Mouse (Mus musculus): Measurements from ENCODE around the gene Cd36.

The Cd36 gene

DNA sequence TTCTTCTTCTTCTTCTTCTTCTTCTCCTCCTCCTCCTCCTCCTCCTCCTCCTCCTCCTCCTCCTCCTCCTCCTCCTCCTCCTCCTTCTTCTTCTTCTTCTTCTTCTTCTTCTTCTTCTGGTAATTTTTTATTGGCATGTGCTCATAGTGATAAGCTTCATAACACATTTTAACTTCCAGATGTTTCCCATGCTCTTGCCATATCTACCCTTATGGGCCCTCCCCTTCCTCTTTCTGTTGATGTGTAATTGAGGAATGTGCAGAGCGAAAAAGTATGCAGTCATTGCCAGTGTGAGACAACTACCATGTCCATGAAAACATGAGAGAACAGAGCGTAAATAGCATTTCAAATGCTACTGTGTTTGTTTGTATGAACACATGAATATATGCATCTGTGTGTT lies 118.3 kb downstream of the Cd36 start:
- DNase-seq, result no peak

DNA sequence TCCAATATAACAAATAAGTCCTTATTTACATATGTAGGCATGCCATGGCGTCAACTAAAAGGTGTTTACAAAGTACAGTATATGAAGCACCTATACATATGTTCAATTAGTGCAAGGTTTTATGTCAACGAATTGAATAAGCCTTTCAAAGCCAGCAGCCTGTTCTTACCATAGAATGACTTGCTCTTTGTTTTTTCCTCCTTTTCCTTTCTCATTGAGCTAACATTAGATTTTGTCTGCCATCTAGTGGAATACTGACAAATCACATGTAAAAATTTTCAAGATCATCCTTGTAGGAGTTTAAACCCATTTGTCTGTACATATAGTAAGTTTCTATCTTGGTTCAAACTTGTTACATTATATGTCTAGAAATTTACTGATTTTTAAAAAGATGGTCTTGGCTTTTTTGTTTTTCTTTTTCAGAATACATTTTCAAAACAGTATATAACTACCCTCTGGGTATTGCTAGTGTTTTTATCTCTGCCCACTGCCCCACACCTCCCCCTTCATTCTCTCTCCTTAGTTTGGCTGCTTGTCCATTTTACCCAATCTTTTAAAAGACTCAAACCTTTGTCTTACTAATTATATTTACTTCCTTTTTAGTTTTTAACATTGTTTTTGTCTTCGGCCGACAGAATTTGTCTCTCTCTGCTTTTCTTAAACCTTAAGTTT lies 122.5 kb downstream of the Cd36 start:
- DNase-seq, result no peak

DNA sequence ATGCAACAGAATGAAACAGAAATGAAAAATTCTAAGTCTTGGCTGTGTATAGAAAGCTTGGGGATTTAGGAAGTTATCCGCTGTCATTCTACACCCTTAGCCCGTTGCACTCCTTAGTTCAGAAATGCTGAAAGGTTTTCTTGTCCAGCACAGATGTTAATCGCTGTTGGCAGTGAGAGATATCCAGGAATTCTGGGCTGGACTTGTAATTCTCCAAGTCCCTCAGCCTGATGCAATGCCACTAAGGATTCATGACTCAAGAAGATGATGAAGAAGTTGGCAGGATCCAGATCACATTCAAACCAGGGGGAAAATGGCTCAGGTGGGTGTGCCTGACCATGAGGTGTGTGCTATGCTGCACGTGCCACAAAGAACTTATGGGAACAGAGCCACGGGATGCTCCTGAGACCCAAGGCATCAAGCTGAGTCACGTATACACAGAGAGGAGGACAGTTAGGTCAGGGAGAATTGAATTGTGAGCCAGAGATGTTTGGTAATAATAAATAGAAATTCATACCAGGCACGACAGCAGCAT lies 135.1 kb downstream of the Cd36 start:
- no peak for DNase-seq

DNA sequence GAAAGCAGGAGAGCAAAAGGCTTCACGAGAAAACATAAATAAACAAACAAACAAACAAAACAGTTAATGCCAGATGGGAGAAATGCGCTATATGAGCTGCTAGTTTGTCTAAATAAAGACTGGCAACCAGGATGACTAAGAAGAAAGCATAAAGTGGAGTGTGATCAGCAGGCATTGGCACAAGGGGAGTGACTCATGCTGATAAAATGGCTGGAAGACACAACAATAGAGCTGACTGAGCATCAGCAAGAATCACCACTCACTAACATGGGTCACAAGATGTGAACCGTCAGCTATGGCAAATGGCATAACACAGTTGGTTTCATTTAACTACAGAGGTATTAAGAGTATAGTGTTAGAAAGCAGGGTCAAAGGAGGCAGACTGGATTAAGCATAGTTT lies 140.3 kb downstream of the Cd36 start:
- DNase-seq, result no peak

DNA sequence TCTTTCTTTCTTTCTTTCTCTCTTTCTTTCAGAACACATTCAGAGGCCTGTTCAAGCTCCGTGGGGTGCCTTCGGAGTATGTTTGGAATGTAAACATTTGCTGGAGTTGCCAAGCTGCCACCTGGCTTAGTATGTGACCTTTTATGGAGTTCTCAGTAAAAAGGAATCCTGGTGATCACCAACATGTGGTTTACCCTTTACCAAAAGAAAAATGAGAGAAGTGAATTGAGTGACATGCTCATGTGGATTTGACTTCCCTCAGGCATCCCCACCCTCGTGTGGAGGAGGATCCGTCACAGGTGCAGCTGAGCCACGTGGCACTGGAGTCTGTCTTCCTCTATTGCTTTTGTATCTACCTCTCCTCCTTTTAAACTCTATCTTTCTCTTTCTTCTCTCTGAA lies 141.5 kb downstream of the Cd36 start:
- no peak for DNase-seq

DNA sequence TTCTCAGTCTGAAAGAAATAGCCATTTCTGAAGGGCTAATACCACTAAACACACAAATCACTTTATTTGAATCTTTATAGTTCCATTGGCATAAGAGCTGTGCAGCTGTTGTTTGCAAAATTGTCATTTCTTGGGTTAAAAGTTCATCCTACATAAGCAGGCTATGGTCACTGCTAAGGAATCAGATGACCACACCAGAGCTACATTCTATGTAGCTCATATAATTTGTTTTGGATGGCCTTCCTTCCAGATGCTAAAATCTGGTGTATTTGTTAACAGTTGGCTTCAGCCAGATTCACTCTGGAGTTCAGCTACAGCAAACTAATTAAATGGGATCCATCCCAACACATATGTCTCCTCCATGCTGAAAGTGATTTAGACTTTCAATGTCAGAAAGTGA lies 142.1 kb downstream of the Cd36 start:
- no peak for DNase-seq

DNA sequence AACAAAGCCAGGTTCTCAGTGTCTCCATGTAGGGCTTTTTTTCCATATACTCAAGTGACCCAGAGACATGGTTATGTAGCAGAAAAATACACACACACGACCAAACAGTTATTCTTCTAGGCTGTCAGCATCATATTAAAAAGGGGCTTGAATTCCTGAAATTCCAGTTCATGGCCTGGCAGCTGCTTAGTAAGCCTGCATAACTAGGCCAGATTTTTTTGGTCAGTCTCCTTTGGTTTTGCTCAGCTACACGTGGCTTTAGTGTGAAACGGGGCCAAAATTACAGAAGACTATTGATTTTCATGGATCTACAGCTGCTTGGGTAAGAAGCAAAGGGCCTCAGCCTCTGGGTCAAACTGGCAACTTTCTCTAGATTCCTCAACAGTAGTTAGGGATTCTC lies 148.8 kb downstream of the Cd36 start:
- DNase-seq, result no peak
